Mouse (Mus musculus): ENCODE measurements at regions not wholly inside any gene's neighbourhood (a gene's known extent, or its start where the extent isn't known, plus 50 kb on each side); places are given as distances from the start of the nearest gene placed in this dataset.
A peak's percentile ranks its signal among the peaks of the same experiment; 100 is the strongest.

DNA sequence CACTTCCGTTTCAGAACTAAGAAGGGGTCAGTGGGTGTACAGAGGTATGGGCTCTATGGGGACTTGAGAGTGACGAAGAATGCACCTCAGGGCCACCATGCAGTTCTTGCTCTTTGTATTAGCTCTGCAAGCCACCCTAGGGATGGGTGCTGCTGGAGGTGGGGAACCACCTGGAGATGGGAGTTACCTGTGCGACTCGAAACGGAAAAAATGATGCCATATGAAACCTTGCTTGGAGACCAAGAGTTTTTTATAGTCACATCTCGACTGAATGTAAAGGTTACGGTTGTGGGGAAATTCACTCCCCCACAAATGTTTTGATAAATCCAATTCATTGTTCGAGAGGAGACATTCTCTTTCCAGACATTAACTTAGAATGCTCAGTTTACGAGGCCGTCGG is 134.3 kb upstream of the Mrps10 start:
- DNase-seq (ENCODE audit: low spot score in 2 of 2): no peak
- intact Hi-C loops (cut with DNase I): no loop called here

DNA sequence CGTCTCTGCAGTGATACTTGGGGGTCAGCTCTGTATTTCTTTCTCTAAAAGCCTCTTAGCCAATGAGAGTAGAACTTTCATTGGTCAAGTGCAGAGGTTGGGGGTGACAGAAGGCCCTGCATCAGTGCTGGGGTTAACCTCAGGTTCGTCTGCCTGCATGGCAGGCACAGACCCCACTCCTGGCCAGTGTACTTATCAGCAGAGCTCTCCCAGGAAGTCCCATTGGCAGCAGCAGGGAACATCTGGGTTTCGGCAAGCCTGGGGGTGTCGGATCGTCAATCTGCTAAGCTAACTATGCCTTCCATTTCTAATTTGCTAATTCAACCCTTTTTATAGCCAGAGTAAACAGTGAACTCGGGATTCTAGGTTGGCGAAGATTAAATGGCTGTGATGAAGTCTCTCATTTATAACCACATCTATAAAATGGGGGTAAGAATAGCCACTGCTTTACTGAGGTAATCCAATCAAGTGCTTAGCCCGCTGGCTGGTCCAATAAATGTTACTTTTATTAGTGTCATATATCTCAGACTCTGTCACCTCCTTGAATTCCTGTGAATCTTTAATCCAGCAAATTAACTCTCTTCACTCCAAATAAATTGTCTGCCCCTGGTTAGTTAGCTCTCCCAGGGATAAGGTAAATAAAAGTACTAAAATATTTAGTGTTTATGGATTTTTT is 135.5 kb upstream of the Mrps10 start:
- intact Hi-C loops (cut with DNase I): no loop called here
- no peak for DNase-seq (ENCODE audit: low spot score in 2 of 2)

DNA sequence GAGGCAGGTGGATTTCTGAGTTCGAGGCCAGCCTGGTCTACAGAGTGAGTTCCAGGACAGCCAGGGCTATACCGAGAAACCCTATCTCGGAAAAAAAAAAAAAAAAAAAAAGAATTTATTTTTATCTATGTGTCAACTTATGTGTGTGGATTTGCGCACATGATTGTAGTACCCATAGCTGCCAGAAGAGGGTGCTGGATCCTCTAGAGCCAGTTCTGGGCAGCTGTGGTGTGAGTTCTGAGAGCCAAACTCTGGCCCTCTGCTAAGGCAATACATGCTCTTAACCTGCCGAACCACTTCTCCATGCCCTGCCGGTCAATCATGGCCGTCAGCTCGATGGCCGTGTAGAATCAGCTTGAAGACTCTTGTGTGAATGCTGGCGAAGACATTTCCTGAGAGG is 138.0 kb upstream of the Mrps10 start:
- intact Hi-C loops (cut with DNase I): no loop called here
- DNase-seq (ENCODE audit: low spot score in 2 of 2): no peak

- intact Hi-C loops (cut with DNase I): no loop called here
- DNase-seq (ENCODE audit: low spot score in 2 of 2): no peak
These were observed 142.3 kb upstream of the Mrps10 start for GRCm38 (mm10) chr17:47226391-47226790.

DNA sequence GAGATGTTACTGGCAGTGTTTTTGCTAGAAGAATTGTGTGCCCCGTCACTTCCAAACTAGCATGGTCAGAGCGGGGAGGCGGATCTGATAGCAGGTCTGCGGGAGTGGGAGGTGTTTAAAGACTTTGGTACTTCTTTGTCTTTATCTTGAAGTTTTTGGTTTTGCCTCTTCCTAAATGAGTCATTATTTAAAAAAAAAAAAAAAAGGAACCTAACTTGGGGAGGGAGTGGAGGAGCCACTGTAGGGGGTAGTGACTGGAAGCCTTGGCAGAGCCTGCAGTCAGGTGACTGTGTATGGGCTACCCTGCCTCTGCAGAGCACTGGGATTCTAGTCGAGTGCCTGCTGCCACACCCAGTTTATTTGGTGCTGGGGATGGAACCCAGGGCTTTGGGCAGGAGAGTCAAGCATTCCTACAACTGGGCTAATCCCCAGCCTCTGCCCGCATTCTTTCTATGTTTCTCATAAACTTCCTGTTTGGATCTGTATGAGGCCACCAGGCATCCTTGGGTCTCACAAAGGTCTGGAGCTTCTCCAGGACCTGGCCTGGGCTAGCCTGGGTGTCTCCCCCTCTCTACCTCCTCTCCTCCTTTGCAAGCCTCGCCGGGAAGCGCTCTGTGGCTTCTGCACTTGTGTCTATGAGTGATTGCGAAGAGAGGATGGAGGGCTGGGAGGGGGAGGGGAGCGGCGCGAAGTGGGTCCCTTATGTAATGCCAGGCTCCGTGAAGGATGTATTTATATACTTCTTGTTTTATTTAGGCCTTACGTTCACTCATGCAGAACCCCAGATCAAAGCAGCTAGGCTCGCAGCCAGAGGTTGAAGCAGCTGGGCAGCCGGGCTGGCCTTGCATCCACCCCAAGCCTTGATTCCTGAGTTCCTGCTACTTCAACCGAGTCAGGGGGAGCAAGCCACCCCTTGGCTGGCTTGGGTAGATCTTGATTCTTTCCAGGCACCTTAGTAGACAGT is 143.1 kb upstream of the Mrps10 start:
- intact Hi-C loops (cut with DNase I): no loop called here
- DNase-seq (ENCODE audit: low spot score in 2 of 2): no peak

DNA sequence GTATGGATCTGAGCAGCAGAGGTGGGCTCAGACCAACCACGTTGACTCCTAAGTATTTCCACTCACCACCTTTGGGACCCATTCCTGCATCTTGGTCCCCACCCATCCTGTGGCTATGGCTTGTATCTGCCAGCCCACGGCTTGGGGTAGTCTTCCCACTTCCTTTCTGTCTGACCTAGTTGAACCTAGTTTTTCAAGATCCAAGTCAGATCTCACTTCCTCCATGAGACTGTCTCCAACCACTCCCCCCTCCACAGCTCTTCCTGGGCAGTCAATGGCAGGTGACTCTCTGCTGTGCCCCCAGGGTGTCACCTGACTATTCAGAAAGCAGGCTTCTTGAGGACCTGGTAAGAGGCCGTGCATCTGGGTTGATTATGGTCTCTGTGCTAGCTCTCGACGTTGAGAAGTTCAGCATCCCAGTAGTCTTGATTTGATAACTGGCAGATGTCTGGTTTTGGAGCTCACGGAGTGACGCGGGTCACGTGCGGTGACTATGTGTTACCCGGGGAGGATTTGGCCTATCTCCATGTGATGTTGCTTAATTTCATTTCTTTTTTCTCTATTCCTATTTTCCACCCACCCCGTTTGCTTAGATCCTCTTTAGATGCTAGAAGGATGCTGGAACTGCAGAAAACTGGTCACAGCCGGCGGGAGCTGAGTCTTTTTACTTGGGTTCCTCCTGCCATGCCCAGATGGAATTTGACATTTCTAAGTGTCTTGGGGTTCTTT is 147.5 kb upstream of the Mrps10 start:
- no peak for DNase-seq (ENCODE audit: low spot score in 2 of 2)
- intact Hi-C loops (cut with DNase I): no loop called here

DNA sequence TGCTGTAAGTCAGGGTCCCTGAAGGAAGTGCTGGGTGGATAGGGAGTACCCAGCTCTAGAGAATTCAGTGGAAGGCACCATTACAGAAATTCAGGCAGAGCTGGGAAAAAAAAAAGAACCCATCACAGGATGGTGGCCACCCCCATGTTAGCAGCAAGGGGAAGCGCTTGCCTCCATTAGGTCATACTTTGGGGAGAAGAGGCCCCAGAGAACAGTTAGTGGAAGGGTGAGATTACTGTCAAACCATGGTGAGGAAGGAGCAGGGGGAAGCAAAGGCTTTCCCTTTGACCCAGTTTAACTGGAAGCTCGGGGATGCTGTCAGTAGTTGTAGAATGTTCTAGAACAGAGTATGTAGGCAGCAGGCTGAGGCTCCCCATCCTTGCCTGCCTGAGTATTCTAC is 148.8 kb upstream of the Mrps10 start:
- no peak for DNase-seq (ENCODE audit: low spot score in 2 of 2)
- intact Hi-C loops (cut with DNase I): no loop called here

DNA sequence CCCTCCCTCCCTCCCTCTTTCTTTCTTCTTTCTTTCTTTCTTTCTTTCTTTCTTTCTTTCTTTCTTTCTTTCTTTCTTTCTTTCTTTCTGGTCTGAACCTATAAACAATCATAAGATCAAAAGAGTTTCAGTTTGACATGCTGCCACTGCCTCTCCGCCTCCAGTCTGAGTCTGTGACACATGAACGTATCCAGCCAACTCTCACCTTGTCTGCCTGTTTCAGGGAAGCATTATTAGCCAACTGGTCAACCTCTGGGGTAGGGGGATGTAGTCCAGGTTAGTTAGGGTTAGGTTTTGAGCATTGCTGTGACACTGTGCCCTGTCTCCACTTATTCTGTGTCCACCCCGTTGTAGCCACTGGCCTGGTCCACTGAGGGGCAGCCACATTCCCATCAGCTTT is 152.2 kb upstream of the Mrps10 start:
- no peak for DNase-seq (ENCODE audit: low spot score in 2 of 2)
- intact Hi-C loops (cut with DNase I): no loop called here

DNA sequence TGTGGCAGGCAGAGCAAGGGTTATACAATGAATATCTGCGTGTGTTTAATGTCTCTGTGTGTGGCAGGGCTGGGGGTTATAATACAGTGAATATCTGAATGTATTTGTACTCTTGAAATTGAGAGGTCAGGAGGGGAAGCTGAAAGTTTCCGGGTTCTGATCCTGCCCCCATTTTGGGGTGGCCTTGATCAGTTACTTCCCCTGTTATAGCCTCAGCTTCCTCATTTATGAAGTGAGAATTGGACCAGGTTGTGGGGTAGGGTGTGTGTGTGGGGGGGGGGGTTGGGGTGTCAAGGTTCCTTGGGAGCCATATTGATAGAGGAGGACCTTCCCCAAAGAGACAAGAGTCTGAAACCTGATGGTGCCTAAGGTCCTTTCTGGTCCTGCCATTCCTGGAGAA is 152.8 kb upstream of the Mrps10 start:
- intact Hi-C loops (cut with DNase I): no loop called here
- DNase-seq (ENCODE audit: low spot score in 2 of 2): no peak

DNA sequence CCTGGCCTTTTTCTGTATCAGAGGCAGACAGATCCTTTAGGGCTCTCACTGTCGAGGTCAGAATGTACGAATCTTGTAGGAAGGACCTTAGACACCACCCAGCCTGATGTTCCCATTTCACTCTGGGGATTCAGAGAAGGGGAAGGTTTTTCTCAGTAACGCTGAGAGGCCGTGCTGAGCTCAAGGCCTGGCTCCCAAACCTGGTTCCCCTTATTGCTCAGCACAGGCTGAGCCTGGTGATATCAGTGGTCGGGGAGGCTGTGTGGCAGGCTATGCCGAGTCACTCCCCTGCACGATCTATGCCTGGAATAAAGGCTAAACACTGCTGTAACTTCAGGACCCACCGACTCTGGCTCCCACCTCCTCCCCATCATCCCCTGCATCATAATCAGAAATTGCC is 154.6 kb upstream of the Mrps10 start:
- no peak for DNase-seq (ENCODE audit: low spot score in 2 of 2)
- intact Hi-C loops (cut with DNase I): no loop called here

- intact Hi-C loops (cut with DNase I): no loop called here
- no peak for DNase-seq (ENCODE audit: low spot score in 2 of 2)
These were observed 158.1 kb upstream of the Mrps10 start for GRCm38 (mm10) chr17:47210441-47211196.

- no peak for DNase-seq (ENCODE audit: low spot score in 2 of 2)
- intact Hi-C loops (cut with DNase I): no loop called here
These were observed 159.7 kb upstream of the Mrps10 start for GRCm38 (mm10) chr17:47208886-47209585.

GRCm38 (mm10) chr17:47207471-47207870 is 161.2 kb upstream of the Mrps10 start:
- no peak for DNase-seq (ENCODE audit: low spot score in 2 of 2)
- intact Hi-C loops (cut with DNase I): no loop called here

DNA sequence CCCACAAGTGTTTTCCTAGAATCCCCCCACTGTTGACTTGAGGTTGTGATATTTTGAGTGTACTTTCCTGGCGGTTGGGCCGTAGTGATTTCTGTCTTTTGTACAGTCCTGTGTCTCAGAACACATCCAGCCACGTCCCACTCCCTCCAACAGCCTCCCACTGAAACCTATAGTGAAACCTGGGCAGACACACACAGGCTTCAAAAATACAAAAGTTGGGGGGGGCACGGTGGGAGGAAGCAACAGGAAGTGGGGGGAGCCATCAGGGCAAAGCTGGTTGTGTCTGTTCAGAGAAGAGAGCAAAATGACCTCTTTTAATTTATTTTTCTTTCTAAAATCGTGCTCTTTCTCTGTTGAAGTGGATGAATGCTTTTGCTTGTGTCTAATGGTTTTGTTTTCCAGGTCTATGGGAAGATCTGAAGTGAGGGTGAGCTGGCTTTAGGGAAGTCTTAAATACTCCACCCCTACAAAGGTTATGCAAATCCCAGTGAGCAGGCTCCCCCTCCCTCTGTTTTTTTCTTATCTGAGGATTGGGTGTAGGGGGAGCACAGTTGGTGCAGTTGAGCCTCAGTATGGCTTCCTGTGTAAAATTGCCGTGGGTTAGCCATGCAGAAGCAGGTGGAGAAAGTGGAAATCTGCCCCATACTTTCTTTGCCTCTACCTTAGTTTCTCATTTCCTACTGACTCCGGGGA is 164.1 kb upstream of the Mrps10 start:
- intact Hi-C loops (cut with DNase I): no loop called here
- DNase-seq (ENCODE audit: low spot score in 2 of 2): no peak

GRCm38 (mm10) chr17:47199206-47199605 is 169.5 kb upstream of the Mrps10 start:
- peak; percentile 76 to 80 for DNase-seq (ENCODE audit: low spot score in 2 of 2)
- intact Hi-C loops (cut with DNase I): no loop called here

DNA sequence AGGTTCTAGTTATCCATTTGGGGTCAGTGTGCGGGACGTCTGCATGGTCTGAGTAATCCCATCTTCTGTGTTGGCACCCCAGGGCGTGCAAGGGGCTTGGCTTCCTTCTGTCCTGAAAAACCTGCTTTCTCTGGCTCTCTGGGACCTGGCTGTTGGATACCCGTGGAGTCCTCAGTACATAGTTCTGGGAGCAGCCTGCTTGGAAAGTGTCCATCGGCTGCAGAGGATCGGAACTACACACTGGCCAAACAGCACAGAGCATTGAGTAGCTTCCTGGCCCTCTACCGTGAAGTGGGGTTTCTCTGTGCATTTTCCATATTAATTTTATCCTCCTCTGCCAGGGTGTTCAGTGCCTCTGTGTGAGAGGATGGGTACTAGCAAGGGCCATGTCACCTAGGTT is 170.7 kb upstream of the Mrps10 start:
- DNase-seq (ENCODE audit: low spot score in 2 of 2): no peak
- intact Hi-C loops (cut with DNase I): no loop called here

DNA sequence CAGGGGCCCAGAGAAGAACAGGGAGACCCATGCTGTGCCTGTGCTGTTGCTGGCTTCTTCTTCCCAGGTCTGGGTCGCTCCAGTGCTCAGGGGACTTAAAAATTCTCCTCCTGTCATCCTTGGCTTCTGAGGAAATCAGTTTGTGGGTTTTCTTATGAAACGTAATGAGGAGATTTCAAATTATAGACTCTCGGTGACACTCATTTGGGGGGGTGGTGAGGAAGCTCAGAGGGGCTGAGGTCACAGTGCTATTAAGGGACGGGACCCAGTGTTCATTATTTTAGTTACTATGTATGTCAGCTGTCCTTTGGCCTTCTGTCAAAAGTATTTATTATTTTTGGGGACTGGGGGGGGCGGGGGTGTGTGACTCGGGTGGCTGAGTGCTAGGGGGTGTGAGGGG is 171.7 kb upstream of the Mrps10 start:
- intact Hi-C loops (cut with DNase I): no loop called here
- no peak for DNase-seq (ENCODE audit: low spot score in 2 of 2)

DNA sequence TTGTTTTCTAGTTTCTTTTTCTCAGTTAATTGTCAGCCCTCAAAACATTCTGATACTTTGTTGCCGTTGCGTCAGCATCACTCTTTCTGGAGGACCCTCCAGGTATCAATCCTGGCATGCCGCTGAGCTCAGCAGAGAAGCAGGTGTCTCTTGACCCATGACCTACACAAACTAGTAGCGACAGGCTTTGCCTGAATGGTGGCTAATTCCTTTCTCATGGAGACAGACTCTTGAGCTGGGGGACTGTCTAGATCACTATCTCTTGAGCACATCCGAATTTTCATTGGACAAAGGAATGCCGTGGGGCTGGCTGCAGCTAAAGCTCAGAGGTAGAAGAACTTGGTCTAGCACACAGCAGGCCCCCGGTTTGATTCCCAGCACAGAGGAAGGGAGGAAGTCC is 172.7 kb upstream of the Mrps10 start:
- intact Hi-C loops (cut with DNase I): no loop called here
- no peak for DNase-seq (ENCODE audit: low spot score in 2 of 2)

All from left cerebral cortex, postnatal 14 days (tissue).